Mouse (Mus musculus) layer of hippocampus, adult 9-10 months (tissue): ENCODE results near the gene Scn10a.

Experiments
- DNase-seq: peaks from one replicate; pipeline ENCODE4 v3.0.0; 2022; ENCODE audit warnings: low spot score

Gene Scn10a

GRCm38 (mm10) chr9:119575732-119576131, 143.4 kb downstream of the Scn10a start:
- no peak for DNase-seq

- no peak for DNase-seq
These were observed 144.8 kb downstream of the Scn10a start for GRCm38 (mm10) chr9:119574366-119574765.

GRCm38 (mm10) chr9:119573009-119573408, 146.1 kb downstream of the Scn10a start:
- no peak for DNase-seq

- DNase-seq = no peak
These were observed 147.7 kb downstream of the Scn10a start for GRCm38 (mm10) chr9:119571411-119571888.

GRCm38 (mm10) chr9:119570652-119571051, 148.5 kb downstream of the Scn10a start:
- DNase-seq = no peak

- DNase-seq = no peak
These were observed 150.4 kb downstream of the Scn10a start for GRCm38 (mm10) chr9:119568732-119569131.

GRCm38 (mm10) chr9:119567800-119568199, 151.3 kb downstream of the Scn10a start:
- no peak for DNase-seq

GRCm38 (mm10) chr9:119566214-119566613, 152.9 kb downstream of the Scn10a start:
- no peak for DNase-seq

GRCm38 (mm10) chr9:119564803-119565202, 154.3 kb downstream of the Scn10a start:
- DNase-seq = no peak

- DNase-seq = no peak
These were observed 155.5 kb downstream of the Scn10a start for GRCm38 (mm10) chr9:119563617-119564016.

GRCm38 (mm10) chr9:119562256-119562655, 156.9 kb downstream of the Scn10a start:
- DNase-seq = no peak

GRCm38 (mm10) chr9:119561746-119562145, 157.4 kb downstream of the Scn10a start:
- no peak for DNase-seq

GRCm38 (mm10) chr9:119559537-119560276, 159.4 kb downstream of the Scn10a start:
- DNase-seq = no peak
